Mouse (Mus musculus): ENCODE measurements around the gene Pip5kl1. TPM values are rescaled to one million over a fixed set of nuclear protein-coding genes. Genes with fewer than 3 reads are reported as not detected.

The Pip5kl1 gene
- polyA plus RNA-seq, 1 experiment = 1.8 TPM

DNA sequence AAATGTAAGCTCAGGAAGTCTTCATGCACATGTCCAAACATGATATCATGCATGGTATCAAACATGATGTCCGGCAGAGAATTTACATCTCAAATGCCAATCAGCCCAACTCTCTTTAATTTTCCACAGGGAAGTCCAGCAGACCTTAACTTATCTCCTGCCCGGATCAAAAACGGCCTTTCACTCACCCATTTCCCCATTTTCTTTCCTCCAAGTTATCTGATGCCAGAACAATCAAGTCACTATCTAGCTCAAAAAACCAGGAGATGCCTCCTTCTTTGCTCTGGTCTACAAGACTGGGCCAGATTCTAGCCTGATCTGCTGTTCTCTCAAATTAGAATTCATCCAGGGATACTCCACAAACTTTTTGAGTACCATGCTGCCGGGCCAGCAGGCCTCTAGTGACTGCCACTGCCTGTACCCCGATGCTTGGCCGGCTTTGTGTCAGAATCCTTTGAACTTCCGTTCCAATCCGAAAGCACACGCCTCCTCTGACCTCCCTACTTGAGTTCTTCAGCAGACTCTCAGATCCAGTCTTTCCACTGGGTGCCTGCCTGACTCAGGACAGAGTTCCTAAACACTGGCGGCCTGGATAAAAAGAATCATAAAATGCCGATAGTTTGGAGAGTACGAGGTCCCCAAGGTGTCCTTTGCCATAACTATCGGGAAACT, 40.4 kb upstream of the Pip5kl1 start:
- peak overlapping the region; percentile 79 for H3K4me3 ChIP-seq (ENCODE audit: low read depth, low read length)
- TF ChIP-seq CTCF (IDR thresholded peaks at IDR 0.05; ENCODE audit: low read depth, low read length) (no peak), POLR2A (IDR thresholded peaks at IDR 0.05; ENCODE audit: insufficient read depth, low read length) (peak; percentile 14)
- no peaks in the 10 kb centered on the region for H3K36me3 ChIP-seq (ENCODE audit: control insufficient read depth, insufficient read depth, low read length, poor library complexity, severe bottlenecking)
- peak overlapping the region; percentile 87 for H3K27ac ChIP-seq (ENCODE audit: insufficient read depth, low read length)
- no peaks in the 10 kb centered on the region for H3K9me3 ChIP-seq (replicated peaks; ENCODE audit: control insufficient read depth, insufficient read depth, low read length, poor library complexity, severe bottlenecking)
- peak overlapping the region; percentile 66 for H3K9ac ChIP-seq (ENCODE audit: low read depth, poor library complexity, severe bottlenecking)
- H3K4me1 ChIP-seq (ENCODE audit: control insufficient read depth, insufficient read depth, low read length) = peaks cover 7% of the 10 kb centered on the region
- H3K27me3 ChIP-seq (ENCODE audit: control insufficient read depth, insufficient read depth, low read length, poor library complexity, severe bottlenecking) = no peaks in the 10 kb centered on the region

DNA sequence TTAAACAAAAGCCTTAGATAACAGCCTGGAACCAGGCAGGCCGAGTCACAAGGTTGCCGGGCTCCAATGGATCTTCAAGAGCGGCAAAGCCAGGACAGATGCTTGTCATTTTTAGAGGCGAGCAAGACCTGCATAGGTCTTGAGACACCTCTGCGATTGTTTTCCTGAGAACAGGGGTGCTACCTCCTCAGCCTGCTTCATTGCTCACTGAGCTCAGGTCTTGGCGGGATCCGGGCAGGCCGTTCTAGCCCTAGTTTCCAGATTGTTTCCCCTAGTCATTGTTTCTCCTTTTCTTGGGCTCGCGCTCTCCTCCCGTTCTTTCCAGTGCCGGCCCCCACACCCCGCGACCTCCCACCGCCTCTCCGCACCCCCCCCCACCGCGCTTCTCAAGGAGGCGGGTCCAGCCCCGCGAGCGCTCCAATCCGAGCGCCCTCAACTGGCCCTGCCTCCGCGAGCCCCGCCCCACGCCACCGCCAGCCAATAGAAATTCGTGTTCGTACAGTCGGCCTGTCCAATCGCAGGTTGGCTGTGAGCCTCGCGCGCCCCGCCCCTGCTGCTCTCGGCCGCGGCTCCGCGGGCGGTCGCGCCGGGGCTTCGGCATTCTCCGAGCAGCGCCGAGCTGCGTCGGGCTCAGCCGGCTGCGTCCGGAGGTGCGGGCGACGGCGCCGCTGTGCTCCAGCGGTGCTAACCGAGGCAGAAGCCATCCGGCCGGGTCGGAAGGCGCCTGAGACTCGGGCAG, 39.7 kb upstream of the Pip5kl1 start, which contains the start of gene Fam102a:
Gene Fam102a (plus strand): TSS at position 600 of the 739 bp plus-strand sequence.
- Histone ChIP-seq H3K4me3 (ENCODE audit: low read depth, low read length) (peak within 1 kb of the TSS; percentile 79), H3K4me1 (ENCODE audit: control insufficient read depth, insufficient read depth, low read length) (peaks cover 9% of the 10 kb centered on the region), H3K36me3 (ENCODE audit: control insufficient read depth, insufficient read depth, low read length, poor library complexity, severe bottlenecking) (no peaks in the 10 kb centered on the region), H3K9ac (ENCODE audit: low read depth, poor library complexity, severe bottlenecking) (peak within 1 kb of the TSS; percentile 68), H3K27ac (ENCODE audit: insufficient read depth, low read length) (peak within 1 kb of the TSS; percentile 87), H3K9me3 (replicated peaks; ENCODE audit: control insufficient read depth, insufficient read depth, low read length, poor library complexity, severe bottlenecking) (no peaks in the 10 kb centered on the region), H3K27me3 (ENCODE audit: control insufficient read depth, insufficient read depth, low read length, poor library complexity, severe bottlenecking) (no peaks in the 10 kb centered on the region)
- TF ChIP-seq CTCF (IDR thresholded peaks at IDR 0.05; ENCODE audit: low read depth, low read length) (no peak), POLR2A (IDR thresholded peaks at IDR 0.05; ENCODE audit: insufficient read depth, low read length) (peak; percentile 57)

DNA sequence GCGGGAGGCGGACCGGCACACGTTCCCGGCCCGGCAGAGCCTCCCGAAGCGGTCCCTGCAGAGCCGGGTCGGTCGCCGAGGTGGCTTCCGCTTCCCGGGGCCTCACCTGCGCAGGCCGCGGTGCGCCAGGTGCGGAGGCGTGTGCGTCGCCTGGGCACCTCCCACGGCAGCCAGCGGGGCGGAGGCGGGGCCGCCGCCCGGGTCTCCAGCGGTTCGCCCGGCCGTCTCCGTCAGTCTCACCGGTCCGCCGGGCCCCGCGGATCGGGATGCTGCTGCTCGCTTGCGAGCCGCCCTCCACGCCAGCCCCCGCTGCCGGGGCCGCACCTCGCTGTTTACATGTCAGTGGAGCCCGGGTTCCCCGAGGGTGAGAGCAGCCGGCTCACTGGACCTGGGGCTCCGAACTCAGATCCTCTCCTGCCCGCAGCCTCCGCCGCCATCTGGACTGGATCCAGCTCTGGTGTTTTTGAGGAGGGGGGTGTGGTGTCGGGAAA, 39.1 kb upstream of the Pip5kl1 start:
- TF ChIP-seq CTCF (IDR thresholded peaks at IDR 0.05; ENCODE audit: low read depth, low read length) (no peak), POLR2A (IDR thresholded peaks at IDR 0.05; ENCODE audit: insufficient read depth, low read length) (no peak), EP300 (IDR thresholded peaks at IDR 0.05; ENCODE audit: insufficient read depth, low read depth, low read length) (no peak)
- peak overlapping the region; percentile 68 for H3K9ac ChIP-seq (ENCODE audit: low read depth, poor library complexity, severe bottlenecking)
- H3K36me3 ChIP-seq (ENCODE audit: control insufficient read depth, insufficient read depth, low read length, poor library complexity, severe bottlenecking) = no peaks in the 10 kb centered on the region
- peaks cover 9% of the 10 kb centered on the region for H3K4me1 ChIP-seq (ENCODE audit: control insufficient read depth, insufficient read depth, low read length)
- peak overlapping the region; percentile 35 for H3K27ac ChIP-seq (ENCODE audit: insufficient read depth, low read length)
- H3K27me3 ChIP-seq (ENCODE audit: control insufficient read depth, insufficient read depth, low read length, poor library complexity, severe bottlenecking) = no peaks in the 10 kb centered on the region
- H3K9me3 ChIP-seq (replicated peaks; ENCODE audit: control insufficient read depth, insufficient read depth, low read length, poor library complexity, severe bottlenecking) = no peaks in the 10 kb centered on the region
- H3K4me3 ChIP-seq (ENCODE audit: low read depth, low read length) = peak overlapping the region; percentile 74

DNA sequence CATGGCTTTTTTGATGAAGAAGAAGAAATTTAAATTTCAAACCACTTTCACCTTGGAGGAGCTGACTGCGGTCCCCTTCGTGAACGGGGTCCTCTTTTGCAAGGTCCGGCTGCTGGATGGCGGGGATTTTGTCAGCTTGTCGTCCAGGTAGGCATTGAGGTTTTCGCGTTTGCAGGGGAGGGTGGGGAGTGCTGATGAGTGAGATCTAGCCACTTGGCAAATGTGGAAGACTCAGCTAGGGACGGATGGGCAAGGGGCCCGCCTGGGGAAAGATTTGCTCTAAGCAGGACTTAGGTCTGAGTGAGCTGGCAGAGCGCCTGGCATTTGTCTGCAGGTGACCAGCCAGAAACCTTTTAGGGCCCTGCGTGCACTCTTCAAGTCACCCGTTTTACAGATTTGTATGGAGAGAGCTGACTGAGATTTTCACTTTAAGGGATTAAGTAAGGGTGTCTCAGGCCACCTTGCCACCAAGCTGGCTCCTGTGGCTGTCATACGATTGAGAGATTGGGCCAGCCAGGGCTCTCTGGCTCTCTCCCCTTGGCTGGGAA, 38.4 kb upstream of the Pip5kl1 start:
- Histone ChIP-seq H3K36me3 (ENCODE audit: control insufficient read depth, insufficient read depth, low read length, poor library complexity, severe bottlenecking) (no peaks in the 10 kb centered on the region), H3K9me3 (replicated peaks; ENCODE audit: control insufficient read depth, insufficient read depth, low read length, poor library complexity, severe bottlenecking) (no peaks in the 10 kb centered on the region), H3K27ac (ENCODE audit: insufficient read depth, low read length) (no peak overlapping the region), H3K4me1 (ENCODE audit: control insufficient read depth, insufficient read depth, low read length) (peaks cover 9% of the 10 kb centered on the region), H3K9ac (ENCODE audit: low read depth, poor library complexity, severe bottlenecking) (peak overlapping the region; percentile 68), H3K4me3 (ENCODE audit: low read depth, low read length) (peak overlapping the region; percentile 74), H3K27me3 (ENCODE audit: control insufficient read depth, insufficient read depth, low read length, poor library complexity, severe bottlenecking) (no peaks in the 10 kb centered on the region)
- no peak for TF ChIP-seq CTCF (IDR thresholded peaks at IDR 0.05; ENCODE audit: low read depth, low read length)
- TF ChIP-seq EP300 (IDR thresholded peaks at IDR 0.05; ENCODE audit: insufficient read depth, low read depth, low read length) = no peak
- TF ChIP-seq POLR2A (IDR thresholded peaks at IDR 0.05; ENCODE audit: insufficient read depth, low read length) = no peak

DNA sequence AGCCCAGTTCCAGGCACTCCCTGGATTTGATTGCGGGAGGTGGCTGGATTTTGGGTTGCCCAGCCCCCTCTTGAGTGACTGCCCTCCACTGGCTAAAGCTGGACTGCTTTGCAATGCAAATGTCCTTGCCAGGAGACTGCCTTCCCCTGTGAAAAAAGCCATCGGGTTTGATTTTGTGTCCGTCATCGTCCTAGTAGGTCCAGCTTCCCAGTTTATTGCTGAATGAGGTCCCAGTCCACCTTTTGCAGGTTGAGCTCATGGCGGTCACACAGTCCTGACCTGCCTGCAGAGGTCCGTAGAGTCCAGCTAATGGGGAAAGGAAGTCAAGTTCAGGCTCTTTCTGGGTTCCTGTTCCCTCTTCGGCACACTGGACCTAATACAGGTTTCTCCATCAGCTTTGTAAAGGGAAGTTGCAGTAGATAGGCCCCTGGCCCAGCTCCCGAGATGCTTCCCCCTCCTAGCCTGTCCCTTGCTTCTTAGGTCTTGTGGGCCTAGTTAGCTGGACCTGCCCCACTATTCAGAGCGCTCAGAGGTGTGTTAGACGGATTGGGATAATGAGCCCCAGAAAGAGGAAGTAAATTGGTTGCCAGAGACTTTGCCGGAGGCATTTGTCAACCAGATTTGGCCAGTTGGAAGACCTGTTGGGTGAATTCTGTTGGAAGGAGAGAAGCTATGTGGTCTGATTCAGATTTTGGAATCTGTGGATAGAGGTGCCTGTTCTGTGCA, 37.8 kb upstream of the Pip5kl1 start:
- Histone ChIP-seq H3K27ac (ENCODE audit: insufficient read depth, low read length) (no peak overlapping the region), H3K9ac (ENCODE audit: low read depth, poor library complexity, severe bottlenecking) (0 out of 2 replicates have a peak overlapping the region, but pooled peaks have one; percentile 9), H3K36me3 (ENCODE audit: control insufficient read depth, insufficient read depth, low read length, poor library complexity, severe bottlenecking) (no peaks in the 10 kb centered on the region), H3K9me3 (replicated peaks; ENCODE audit: control insufficient read depth, insufficient read depth, low read length, poor library complexity, severe bottlenecking) (no peaks in the 10 kb centered on the region), H3K4me3 (ENCODE audit: low read depth, low read length) (peak overlapping the region; percentile 74), H3K4me1 (ENCODE audit: control insufficient read depth, insufficient read depth, low read length) (peaks cover 9% of the 10 kb centered on the region), H3K27me3 (ENCODE audit: control insufficient read depth, insufficient read depth, low read length, poor library complexity, severe bottlenecking) (no peaks in the 10 kb centered on the region)
- TF ChIP-seq EP300 (IDR thresholded peaks at IDR 0.05; ENCODE audit: insufficient read depth, low read depth, low read length) (0 out of 2 replicates have a peak, but pooled peaks have one; percentile 56), CTCF (IDR thresholded peaks at IDR 0.05; ENCODE audit: low read depth, low read length) (no peak)

Measured in ES-Bruce4 (cell line).